Mouse (Mus musculus) ES-Bruce4 (cell line): ENCODE data around the gene Abat.

Source experiments
- CTCF ChIP-seq: IDR thresholded peaks from one replicate; pipeline ENCODE4 v1.8.1; 2011; ENCODE audit warnings: low read depth, low read length
- EP300 ChIP-seq: IDR thresholded peaks from 2 replicates; pipeline ENCODE4 v1.6.1; 2011; ENCODE audit warnings: low read depth, low read length; ENCODE audit not compliant: insufficient read depth
- POLR2A ChIP-seq: IDR thresholded peaks from one replicate; pipeline ENCODE4 v1.8.1; 2011; ENCODE audit warnings: low read length; ENCODE audit not compliant: insufficient read depth

GRCm38 (mm10) chr16:8636867-8637216 lies 123.6 kb downstream of the Abat start:
- TF ChIP-seq POLR2A: no peak
- no peak for TF ChIP-seq CTCF
- TF ChIP-seq EP300: no peak
